Mouse (Mus musculus) thymus, postnatal 0 days (tissue): ENCODE measurements around the gene Ankrd34a. TPM values are rescaled to one million over a fixed set of nuclear protein-coding genes. Genes with fewer than 3 reads are reported as not detected.
A peak's percentile ranks its signal among the peaks of the same experiment; 100 is the strongest.
"Not testable (repeated sequence)": the region's sequence is repeated elsewhere in the genome, so short reads cannot be mapped to it uniquely, and the experiment has no call there.

ENCODE experiments used
- DNase-seq: peaks from one replicate; pipeline ENCODE4 v3.0.0-alpha.2; 2015; ENCODE audit warnings: low spot score
- polyA plus RNA-seq: library from polyadenylated mRNA; unstranded; fragments of >200 nt; fragmentation: Nextera tagmentation; extraction: Ambion mirVana; gene quantifications from 2 replicates; pipeline ENCODE4 v1.2.1, GENCODE M21; 2015

Ankrd34a gene
- polyA plus RNA-seq, 1 experiment from 2014 or later, result 0.07 TPM

- DNase-seq, result no peak
These were observed 6.3 kb downstream of the Ankrd34a start for GRCm38 (mm10) chr3:96602704-96603084.

- no peak for DNase-seq
These were observed 6.9 kb downstream of the Ankrd34a start for GRCm38 (mm10) chr3:96603311-96603710.

- DNase-seq, result not testable (repeated sequence)
These were observed 9.6 kb downstream of the Ankrd34a start for GRCm38 (mm10) chr3:96606007-96606406.

- DNase-seq, result no peak
These were observed 10.2 kb downstream of the Ankrd34a start for GRCm38 (mm10) chr3:96606618-96607017.

- DNase-seq, result no peak
These were observed 21.5 kb downstream of the Ankrd34a start for GRCm38 (mm10) chr3:96617941-96618340.

- no peak for DNase-seq
These were observed 26.8 kb downstream of the Ankrd34a start for GRCm38 (mm10) chr3:96623201-96623600.

GRCm38 (mm10) chr3:96629729-96630600 is 33.5 kb downstream of the Ankrd34a start, which contains the start of gene Rbm8a:
Gene Rbm8a, plus strand, starts transcription at chr3:96629933.
- DNase-seq, result peak; percentile 97

- no peak for DNase-seq
These were observed 35.6 kb downstream of the Ankrd34a start for GRCm38 (mm10) chr3:96632058-96632457.

- DNase-seq, result no peak
These were observed 37.6 kb downstream of the Ankrd34a start for GRCm38 (mm10) chr3:96634015-96634414.

GRCm38 (mm10) chr3:96634928-96635879 is 38.8 kb downstream of the Ankrd34a start, which contains the start of the genes Pex11b and Gm42957:
Gene Pex11b, plus strand, starts transcription at chr3:96635376.
Gene Gm42957, plus strand, starts transcription at chr3:96635474.
- DNase-seq, result peak; percentile 87

GRCm38 (mm10) chr3:96635906-96636305 is 39.5 kb downstream of the Ankrd34a start:
- DNase-seq, result peak; percentile 2

- no peak for DNase-seq
These were observed 40.0 kb downstream of the Ankrd34a start for GRCm38 (mm10) chr3:96636448-96636847.

GRCm38 (mm10) chr3:96639219-96639618 is 42.8 kb downstream of the Ankrd34a start:
- peak; percentile 70 for DNase-seq

GRCm38 (mm10) chr3:96645018-96645649 is 48.7 kb downstream of the Ankrd34a start, which contains the start of gene Itga10:
Gene Itga10, plus strand, starts transcription at chr3:96645584.
- DNase-seq, result no peak

GRCm38 (mm10) chr3:96647365-96647764 is 50.9 kb downstream of the Ankrd34a start:
- DNase-seq, result no peak

Other genes with a start within 250 kb of the Ankrd34a start
- gene BC107364, start 144.3 kb upstream of the Ankrd34a start, polyA plus RNA-seq, result 0.46 and 0.55 TPM in 2 replicates
- 0.13 and 0.18 TPM in 2 replicates for gene Hfe2, start 71.5 kb upstream of the Ankrd34a start, polyA plus RNA-seq
- 260 TPM in 2 replicates for gene Txnip, start 38.7 kb upstream of the Ankrd34a start, polyA plus RNA-seq
- 0.42 and 0.46 TPM in 2 replicates for gene Gm16253, start 19.7 kb upstream of the Ankrd34a start, polyA plus RNA-seq
- gene Polr3gl, start 2.5 kb upstream of the Ankrd34a start, polyA plus RNA-seq, result 25.8 and 28.8 TPM in 2 replicates
- 1.7 TPM in 2 replicates for gene Lix1l, start 4.5 kb downstream of the Ankrd34a start, polyA plus RNA-seq
- gene Rbm8a, start 33.3 kb downstream of the Ankrd34a start, polyA plus RNA-seq, result 146 and 155 TPM in 2 replicates
- 50.0 and 52.6 TPM in 2 replicates for gene Pex11b, start 38.7 kb downstream of the Ankrd34a start, polyA plus RNA-seq
- gene Gm42957, start 38.8 kb downstream of the Ankrd34a start, polyA plus RNA-seq, result not detected in 2 replicates
- 0.31 and 0.35 TPM in 2 replicates for gene Itga10, start 48.9 kb downstream of the Ankrd34a start, polyA plus RNA-seq
- gene Ankrd35, start 73.5 kb downstream of the Ankrd34a start, polyA plus RNA-seq, result 1.5 and 1.9 TPM in 2 replicates
- 11.9 and 12.3 TPM in 2 replicates for gene Pias3, start 99.7 kb downstream of the Ankrd34a start, polyA plus RNA-seq
- gene Nudt17, start 111.9 kb downstream of the Ankrd34a start, polyA plus RNA-seq, result 19.5 and 20.7 TPM in 2 replicates
- gene Polr3c, start 131.0 kb downstream of the Ankrd34a start, polyA plus RNA-seq, result 31.8 and 34.5 TPM in 2 replicates
- 65.9 and 73.2 TPM in 2 replicates for gene Rnf115, start 131.0 kb downstream of the Ankrd34a start, polyA plus RNA-seq
- gene Pdzk1, start 232.6 kb downstream of the Ankrd34a start, polyA plus RNA-seq, result 1.2 and 1.4 TPM in 2 replicates
- gene Cd160, start 232.7 kb downstream of the Ankrd34a start, polyA plus RNA-seq, result 26.3 and 29.8 TPM in 2 replicates